In genomic region chr4:105158651-105159530, GRCm38 (mm10) we compare ENCODE assay signal across 8 mouse cellular contexts. TPM values are rescaled to one million over a fixed set of nuclear protein-coding genes. Genes with fewer than 3 reads are reported as not detected.
A peak's percentile ranks its signal among the peaks of the same experiment; 100 is the strongest.
DNase-seq lines count a peak whose midpoint lies in the region; ATAC-seq and TF ChIP-seq lines count a peak whose summit lies in the region.

No protein-coding gene starts in this region.

- no peaks in the 10 kb centered on the region for H3K27me3 ChIP-seq in heart, postnatal 0 days (ENCODE audit: control insufficient read depth, insufficient read depth, low read length)
- H3K27me3 ChIP-seq in limb, embryonic 15.5 days = no peaks in the 10 kb centered on the region

- ATAC-seq in heart, postnatal 0 days (ENCODE audit: insufficient read depth, low read depth) = no peak
- no peak for ATAC-seq in limb, embryonic 15.5 days (ENCODE audit: insufficient number of reproducible peaks, low FRiP score, low TSS enrichment, low read depth)

- TF ChIP-seq EP300 in heart, postnatal 0 days (IDR thresholded peaks at IDR 0.05; ENCODE audit: low read depth) = no peak

- H3K4me2 ChIP-seq in heart, postnatal 0 days (ENCODE audit: low read depth, low read length) = peak overlapping the region; percentile 69
- peak overlapping the region; percentile 57 for H3K4me2 ChIP-seq in limb, embryonic 15.5 days

- peak; percentile 68 for TF ChIP-seq CTCF in layer of hippocampus, adult 2 months (conservative IDR thresholded peaks at IDR 0.05)
- peak; percentile 14; the same call in 1 of the 2 replicates for TF ChIP-seq CTCF in heart, postnatal 0 days (IDR thresholded peaks at IDR 0.05; ENCODE audit: low read depth)
- TF ChIP-seq CTCF in olfactory bulb, adult 2 months (IDR thresholded peaks at IDR 0.05; ENCODE audit: insufficient read depth, low read depth, low read length) = no peak

- TF ChIP-seq POLR2A in olfactory bulb, adult 2 months (IDR thresholded peaks at IDR 0.05; ENCODE audit: insufficient read depth, low read depth, low read length) = no peak

- no peak for DNase-seq in layer of hippocampus, adult 2 months (ENCODE audit: low spot score in 2 of 2)
- no peak for DNase-seq in layer of hippocampus, adult 18-20 months (ENCODE audit: low spot score in 2 of 2)
- peak; percentile 41 for DNase-seq in embryo, embryonic 9.5 days (ENCODE audit: extremely low spot score)
- peak; percentile 54 for DNase-seq in heart, postnatal 0 days (ENCODE audit: low spot score)
- no peak for DNase-seq in frontal cortex, postnatal 25 days (ENCODE audit: low spot score in 2 of 2)
- no peak for DNase-seq in cerebellum, postnatal 25 days

- no peaks in the 10 kb centered on the region for H3K4me1 ChIP-seq in heart, postnatal 0 days (ENCODE audit: control insufficient read depth, insufficient read depth)
- H3K4me1 ChIP-seq in limb, embryonic 15.5 days = peaks cover 26% of the 10 kb centered on the region
- H3K4me1 ChIP-seq in olfactory bulb, adult 2 months (ENCODE audit: control insufficient read depth, insufficient read depth, low read length) = peaks cover 8% of the 10 kb centered on the region

- peaks cover 11% of the 10 kb centered on the region; the same call in 1 of the 2 replicates for H3K36me3 ChIP-seq in heart, postnatal 0 days (replicated peaks; ENCODE audit: control insufficient read depth, insufficient read depth, low read length)
- no peaks in the 10 kb centered on the region for H3K36me3 ChIP-seq in limb, embryonic 15.5 days

- peak overlapping the region; percentile 90 for H3K9ac ChIP-seq in heart, postnatal 0 days (replicated peaks; ENCODE audit: low read depth, low read length)
- H3K9ac ChIP-seq in limb, embryonic 15.5 days = peak overlapping the region; percentile 94

- no peaks in the 10 kb centered on the region for H3K9me3 ChIP-seq in heart, postnatal 0 days (replicated peaks; ENCODE audit: control insufficient read depth, low read length)
- no peaks in the 10 kb centered on the region for H3K9me3 ChIP-seq in limb, embryonic 15.5 days

- 7% methylated on average over 18 of the region's 18 CpGs for WGBS in heart, postnatal 0 days
- WGBS in limb, embryonic 15.5 days = 1% methylated on average over 18 of the region's 18 CpGs
- WGBS in olfactory bulb, adult 2 months = 22% methylated on average over 18 of the region's 18 CpGs

- peak overlapping the region; percentile 90 for H3K4me3 ChIP-seq in layer of hippocampus, adult 2 months
- H3K4me3 ChIP-seq in heart, postnatal 0 days (ENCODE audit: low read depth, low read length) = peak overlapping the region; percentile 92
- H3K4me3 ChIP-seq in limb, embryonic 15.5 days = peak overlapping the region; percentile 94
- H3K4me3 ChIP-seq in olfactory bulb, adult 2 months (ENCODE audit: insufficient read depth, low read depth, low read length) = peak overlapping the region; percentile 79

- H3K27ac ChIP-seq in layer of hippocampus, adult 2 months = peak overlapping the region; percentile 93
- H3K27ac ChIP-seq in heart, postnatal 0 days (ENCODE audit: low read depth) = peak overlapping the region; percentile 89
- peak overlapping the region; percentile 99 for H3K27ac ChIP-seq in limb, embryonic 15.5 days
- H3K27ac ChIP-seq in olfactory bulb, adult 2 months (ENCODE audit: insufficient read depth, low read depth, low read length) = peak overlapping the region; percentile 16; the same call in 1 of the 2 replicates

RNA-seq across cellular contexts. Expression of gene Plpp3, which starts 1.7 kb away (rescaled TPM):
- 100 to 1,000 TPM; 197 to 198 TPM for total RNA-seq in layer of hippocampus, adult 2 months (2021)
- 100 to 1,000 TPM; 206 to 214 TPM for total RNA-seq in layer of hippocampus, adult 18-20 months (2021)
- total RNA-seq in heart, postnatal 0 days (2014; rRNA removed; ENCODE audit: low replicate concordance) = 57.0 and 65.5 TPM in 2 replicates
- 56.4 and 64.1 TPM in 2 replicates for polyA plus RNA-seq in heart, postnatal 0 days (2015; fragmentation: Nextera tagmentation; extraction: Ambion mirVana)
- 143 and 150 TPM in 2 replicates for polyA plus RNA-seq in limb, embryonic 15.5 days (2015; fragmentation: Nextera tagmentation; extraction: Ambion mirVana)
- polyA plus RNA-seq in olfactory bulb, adult 2 months (2012; ENCODE audit: insufficient read depth, insufficient read length, low replicate concordance, missing spikeins) = not detected in 2 replicates

RNA-seq across cellular contexts. Expression of gene Prkaa2, which starts 49.2 kb away (rescaled TPM):
- total RNA-seq in layer of hippocampus, adult 2 months (2021) = 10 to 100 TPM; 16.6 to 18.0 TPM
- 10 to 100 TPM; 16.8 to 17.9 TPM for total RNA-seq in layer of hippocampus, adult 18-20 months (2021)
- 64.3 and 83.6 TPM in 2 replicates for total RNA-seq in heart, postnatal 0 days (2014; rRNA removed; ENCODE audit: low replicate concordance)
- polyA plus RNA-seq in heart, postnatal 0 days (2015; fragmentation: Nextera tagmentation; extraction: Ambion mirVana) = 32.5 and 35.6 TPM in 2 replicates
- polyA plus RNA-seq in limb, embryonic 15.5 days (2015; fragmentation: Nextera tagmentation; extraction: Ambion mirVana) = 1.2 and 2.9 TPM in 2 replicates
- polyA plus RNA-seq in olfactory bulb, adult 2 months (2012; ENCODE audit: insufficient read depth, insufficient read length, low replicate concordance, missing spikeins) = not detected in 2 replicates

Comparison
In these comparisons a context has a peak if more than half of its experiments do, and no peak if none do; other contexts are left out.
1. DNase-seq: peak in embryo, embryonic 9.5 days (single experiment) and heart, postnatal 0 days (single experiment); none in layer of hippocampus, adult 2 months (0 of 2), layer of hippocampus, adult 18-20 months (0 of 2), frontal cortex, postnatal 25 days (0 of 2) and cerebellum, postnatal 25 days (0 of 2).
2. H3K27ac ChIP-seq: peak in every context shown above with its lines; median percentile 99 in limb, embryonic 15.5 days; 93 in layer of hippocampus, adult 2 months; 89 in heart, postnatal 0 days; 16 in olfactory bulb, adult 2 months.
3. Peak in every context shown above with its lines, with median percentiles within 50 percentile points of each other: H3K4me3 ChIP-seq.